ENCODE assay signal across 12 mouse cellular contexts in the genomic region with DNA sequence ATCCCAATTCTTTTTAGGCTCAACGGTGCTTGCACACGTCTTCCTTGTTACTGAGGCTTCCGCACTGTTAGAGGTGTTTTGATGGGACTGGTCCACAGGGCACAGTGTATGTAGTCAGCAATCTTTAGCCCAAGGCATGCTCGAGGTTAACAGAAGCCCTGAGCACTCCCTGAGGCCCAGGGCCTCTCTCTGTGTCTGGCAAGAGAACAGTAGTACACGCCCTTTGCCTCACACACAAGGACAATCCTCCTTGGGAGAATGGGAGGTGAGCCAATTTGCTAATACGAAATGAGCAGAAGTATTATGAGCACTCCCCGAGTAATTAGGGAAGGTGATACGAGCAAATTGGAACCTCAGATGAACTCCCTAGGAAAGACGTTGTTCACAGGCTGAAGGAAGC.
DNase-seq lines count a peak whose midpoint lies in the region; ATAC-seq and TF ChIP-seq lines count a peak whose summit lies in the region.
"Had no signal": no experiment of that assay in that cellular context is flagged by ENCODE, and none has a peak within 500 bp of the region (broad histone marks: within the 10 kb centered on the region; RNA-seq: fewer than 3 reads in every experiment).

No protein-coding gene starts in this region.

- peak; percentile 30; the same call in 1 of the 2 replicates for TF ChIP-seq POLR2A in heart, adult 2 months (IDR thresholded peaks at IDR 0.05; ENCODE audit: insufficient read depth, low read depth, low read length)

- no peaks in the 10 kb centered on the region for H3K27me3 ChIP-seq in heart, adult 2 months (ENCODE audit: control insufficient read depth, insufficient read depth, low read length)
- H3K27me3 ChIP-seq in heart, embryonic 11.5 days (ENCODE audit: control insufficient read depth, insufficient read depth, low read length) = no peaks in the 10 kb centered on the region
- no peaks in the 10 kb centered on the region for H3K27me3 ChIP-seq in embryonic facial prominence, embryonic 15.5 days
- H3K27me3 ChIP-seq: intestine, embryonic 15.5 days; Patski had no signal

- no peaks in the 10 kb centered on the region for H3K9me3 ChIP-seq in heart, embryonic 11.5 days (replicated peaks; ENCODE audit: control insufficient read depth, low read length)
- no peaks in the 10 kb centered on the region for H3K9me3 ChIP-seq in embryonic facial prominence, embryonic 15.5 days (replicated peaks)
- H3K9me3 ChIP-seq: intestine, embryonic 15.5 days had no signal

- ATAC-seq in heart, embryonic 11.5 days (replicated peaks; ENCODE audit: insufficient number of reproducible peaks, low FRiP score, low TSS enrichment) = no peak
- peak; percentile 57; the same call in 1 of the 2 replicates for ATAC-seq in embryonic facial prominence, embryonic 15.5 days (ENCODE audit: insufficient number of reproducible peaks, low FRiP score, low TSS enrichment, low read depth)
- ATAC-seq in inflammation-experienced regulatory T-cells, adult 6 months = no peak
- ATAC-seq: liver, postnatal 0 days; Patski had no signal

- TF ChIP-seq CTCF in heart, adult 2 months (IDR thresholded peaks at IDR 0.05) = no peak

- peak in 1 of 2 experiments; percentile 55 for DNase-seq in heart, adult 2 months
- peak; percentile 25 to 29 for DNase-seq in gastrocnemius, postnatal 36 days
- peak; percentile 71 for DNase-seq in lung, postnatal 10 days
- DNase-seq in thymus, postnatal 36 days = no peak
- DNase-seq in embryo, embryonic 11 days = no peak
- DNase-seq: cerebellum, postnatal 25 days; liver, postnatal 0 days had no signal

- intact Hi-C loops in heart, adult 2 months (cut with DNase I) = loop anchor here (2.0 to 5.0 kb wide), 4 partner anchors 36 to 166 kb away; a partner anchor contains a TSS
- intact Hi-C loops in gastrocnemius, postnatal 36 days (cut with DNase I) = no loop called here

- peaks cover 9% of the 10 kb centered on the region for H3K4me1 ChIP-seq in heart, adult 2 months (ENCODE audit: control insufficient read depth, insufficient read depth, low read length)
- H3K4me1 ChIP-seq in heart, embryonic 11.5 days (ENCODE audit: control insufficient read depth, insufficient read depth, low read length) = no peaks in the 10 kb centered on the region
- H3K4me1 ChIP-seq in embryonic facial prominence, embryonic 15.5 days = 0 out of 2 replicates have a peak, but pooled peaks cover 6% of the 10 kb centered on the region

- H3K79me2 ChIP-seq in heart, adult 2 months (replicated peaks; ENCODE audit: control insufficient read depth, insufficient read depth, low read length) = no peaks in the 10 kb centered on the region

- H3K36me3 ChIP-seq in heart, adult 2 months (ENCODE audit: control insufficient read depth, insufficient read depth, low read length) = 0 out of 2 replicates have a peak, but pooled peaks cover 3% of the 10 kb centered on the region
- H3K36me3 ChIP-seq in heart, embryonic 11.5 days (ENCODE audit: control insufficient read depth, insufficient read depth, low read length) = no peaks in the 10 kb centered on the region
- H3K36me3 ChIP-seq in embryonic facial prominence, embryonic 15.5 days = no peaks in the 10 kb centered on the region
- H3K36me3 ChIP-seq: intestine, embryonic 15.5 days had no signal

- 36% methylated on average over 9 of the region's 9 CpGs for WGBS in heart, adult 2 months
- 76% methylated on average over 9 of the region's 9 CpGs for WGBS in heart, embryonic 11.5 days (ENCODE audit: insufficient replicate concordance)
- WGBS in embryonic facial prominence, embryonic 15.5 days = 60% methylated on average over 9 of the region's 9 CpGs

- TF ChIP-seq EP300 in heart, adult 2 months (IDR thresholded peaks at IDR 0.05; ENCODE audit: insufficient read depth, low read depth, low read length) = peak; percentile 55; the same call in 1 of the 2 replicates

- H3K9ac ChIP-seq in heart, adult 2 months (ENCODE audit: low read depth, low read length) = no peak overlapping the region; the same call in 1 of the 2 replicates
- no peak overlapping the region for H3K9ac ChIP-seq in heart, embryonic 11.5 days (ENCODE audit: low read depth, low read length)
- no peak overlapping the region for H3K9ac ChIP-seq in embryonic facial prominence, embryonic 15.5 days
- H3K9ac ChIP-seq: intestine, embryonic 15.5 days; liver, postnatal 0 days had no signal

- H3K4me3 ChIP-seq in heart, adult 2 months = no peak overlapping the region
- H3K4me3 ChIP-seq in heart, embryonic 11.5 days (ENCODE audit: low read depth, low read length) = no peak overlapping the region
- H3K4me3 ChIP-seq in embryonic facial prominence, embryonic 15.5 days (replicated peaks) = no peak overlapping the region
- H3K4me3 ChIP-seq: intestine, embryonic 15.5 days had no signal

- no peak overlapping the region for H3K4me2 ChIP-seq in heart, embryonic 11.5 days
- H3K4me2 ChIP-seq in embryonic facial prominence, embryonic 15.5 days (replicated peaks) = no peak overlapping the region
- H3K4me2 ChIP-seq: intestine, embryonic 15.5 days had no signal

- peak overlapping the region; percentile 62 for H3K27ac ChIP-seq in heart, adult 2 months
- no peak overlapping the region for H3K27ac ChIP-seq in heart, embryonic 11.5 days (ENCODE audit: low read depth, low read length)
- no peak overlapping the region for H3K27ac ChIP-seq in embryonic facial prominence, embryonic 15.5 days (replicated peaks)
- H3K27ac ChIP-seq: intestine, embryonic 15.5 days had no signal

Comparison
In these comparisons a context has a peak if more than half of its experiments do, and no peak if none do; other contexts are left out.
1. DNase-seq: peak in gastrocnemius, postnatal 36 days (2 of 2) and lung, postnatal 10 days (single experiment); none in thymus, postnatal 36 days (0 of 2) and embryo, embryonic 11 days (single experiment).